Mouse (Mus musculus) layer of hippocampus, postnatal 36 days (tissue): ENCODE results near the gene Pdia4. TPM values are rescaled to one million over a fixed set of nuclear protein-coding genes. Genes with fewer than 3 reads are reported as not detected.
"Not testable (repeated sequence)": the region's sequence is repeated elsewhere in the genome, so short reads cannot be mapped to it uniquely, and the experiment has no call there.

Experiments
- DNase-seq, 2 experiments: peaks; one replicate each; pipeline ENCODE4 v3.0.0; 2022
- total RNA-seq, 2 experiments: library from RNA; stranded (reverse); gene quantifications; 2 replicates each; pipeline ENCODE4 v1.2.3; 2021

Pdia4 gene
- 10 to 100 TPM; 76.7 to 99.9 TPM for total RNA-seq

DNA sequence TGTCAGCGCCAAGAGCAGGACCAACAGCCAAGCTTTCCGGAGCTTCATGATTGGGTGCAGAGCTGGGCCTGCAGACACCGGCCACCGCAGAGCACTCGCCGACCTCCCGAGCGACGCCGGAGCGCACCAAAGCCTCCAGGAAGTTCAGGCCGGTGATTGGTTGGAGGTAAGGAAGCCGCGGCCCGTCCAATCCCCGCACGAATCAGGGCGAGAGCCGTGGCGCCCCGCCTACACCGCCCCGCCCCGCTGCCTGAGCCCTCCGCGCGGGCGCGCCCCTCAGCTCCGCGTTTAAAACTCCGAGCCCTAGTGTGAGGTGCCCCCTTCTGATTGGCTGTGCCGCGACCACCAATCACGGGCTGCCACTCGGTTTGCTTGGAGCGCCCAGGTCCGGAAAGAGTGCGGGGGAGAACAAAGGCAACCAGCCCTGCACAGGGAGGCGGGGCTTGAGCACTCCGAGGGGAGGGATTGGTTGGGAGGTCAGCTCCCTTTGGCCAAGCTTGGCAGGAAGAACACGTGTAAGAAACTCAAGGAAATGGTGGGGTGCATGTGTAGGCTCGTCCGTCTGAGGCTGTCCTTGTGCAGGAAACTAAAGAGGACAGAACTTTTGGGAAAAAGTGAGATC lies at the start of gene Pdia4:
TSS of gene Pdia4 (minus strand) at position 174 of the 622 bp plus-strand sequence.
- DNase-seq: peak; percentile 98 to 99

DNA sequence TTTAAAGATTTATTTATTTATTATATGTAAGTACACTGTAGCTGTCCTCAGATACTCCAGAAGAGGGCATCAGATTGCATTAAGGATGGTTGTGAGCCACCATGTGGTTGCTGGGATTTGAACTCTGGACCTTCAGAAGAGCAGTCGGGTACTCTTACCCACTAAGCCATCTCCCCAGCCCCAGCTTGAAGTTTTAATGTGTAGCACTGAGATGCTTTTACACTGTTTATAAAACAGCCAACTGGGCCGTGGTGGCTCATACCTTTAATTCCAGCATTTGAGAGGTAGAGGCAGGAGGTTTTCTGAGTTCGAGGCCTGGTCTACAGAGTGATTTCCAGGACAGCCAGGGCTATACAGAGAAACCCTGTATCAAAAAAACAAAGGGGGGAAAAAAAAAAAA lies 44.5 kb upstream of the Pdia4 start:
- not testable (repeated sequence) for DNase-seq

DNA sequence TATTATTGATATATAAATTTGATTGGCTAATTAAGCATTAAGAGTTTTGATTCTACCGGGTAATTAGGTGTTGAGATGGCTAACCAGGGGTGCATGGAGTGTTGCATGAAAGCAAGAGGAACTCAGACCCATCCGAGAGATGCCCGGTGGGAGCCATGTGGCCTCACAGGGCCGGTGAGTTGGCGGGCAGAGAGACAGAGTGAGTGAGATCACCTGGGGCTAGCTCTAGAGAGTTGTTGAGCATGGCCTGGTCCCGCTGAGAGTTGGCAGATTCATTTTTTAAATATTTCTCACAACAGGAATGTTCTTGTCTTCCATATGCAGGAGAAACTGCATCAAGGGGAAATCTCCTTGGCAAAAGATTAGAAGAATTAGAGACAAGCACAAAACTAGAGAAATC lies 44.0 kb upstream of the Pdia4 start:
- DNase-seq: no peak

DNA sequence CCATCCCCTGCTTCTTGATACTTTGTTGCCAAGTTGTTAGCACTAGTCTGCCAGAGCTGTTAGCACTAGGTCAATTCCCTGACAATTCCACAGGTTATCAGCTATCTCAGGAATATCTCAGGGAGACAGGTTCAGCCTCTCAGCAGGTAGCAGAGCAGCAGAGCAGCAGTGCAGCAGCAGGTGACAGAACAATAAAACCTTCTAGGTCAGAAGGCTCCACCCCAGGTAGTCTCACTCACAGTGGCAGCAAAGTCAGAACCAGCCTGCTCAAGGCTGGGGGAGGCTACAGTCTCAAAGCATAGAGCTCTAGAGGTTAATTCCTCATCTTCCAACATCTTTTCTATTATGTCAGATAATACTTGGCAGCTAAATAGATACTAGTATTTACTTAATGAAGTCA lies 32.5 kb upstream of the Pdia4 start:
- DNase-seq: no peak

DNA sequence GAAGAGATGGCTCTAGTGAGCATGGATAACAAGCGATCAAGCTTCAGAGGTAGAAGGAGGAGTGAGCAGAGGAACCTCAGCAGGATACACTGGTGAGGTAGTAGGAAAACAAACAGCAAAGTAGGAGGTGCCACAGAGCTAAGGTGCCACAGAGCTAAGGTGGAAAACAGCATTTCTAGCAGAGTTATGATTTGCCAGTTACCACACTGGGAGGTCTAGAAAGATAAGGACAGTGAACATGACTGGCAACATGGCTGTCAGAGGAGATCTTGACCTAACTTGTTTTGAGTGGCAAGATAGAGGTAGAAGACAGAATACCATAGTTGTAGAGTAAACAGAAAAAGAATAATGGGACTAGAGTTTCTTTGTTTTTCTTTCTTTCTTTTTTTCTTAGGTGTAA lies 29.1 kb upstream of the Pdia4 start:
- DNase-seq: no peak

DNA sequence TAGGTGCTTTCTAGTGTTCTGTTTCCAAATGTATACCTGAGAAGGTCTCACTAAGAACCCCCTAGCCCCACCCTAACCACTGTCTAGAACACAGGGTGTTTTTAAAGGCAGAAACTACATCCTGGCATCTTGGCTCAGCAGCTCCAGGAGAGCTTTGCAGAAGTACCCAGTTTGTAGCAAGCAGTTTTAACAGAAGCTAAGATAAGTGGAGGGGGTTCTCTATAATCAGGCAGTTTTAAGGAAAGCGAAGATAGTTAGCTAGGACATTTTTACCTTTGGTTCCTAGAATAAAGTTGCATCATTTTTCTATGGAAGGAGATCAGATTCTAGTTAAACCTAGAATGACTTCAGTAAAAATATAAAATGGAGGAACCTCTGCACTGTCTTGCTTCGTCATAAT lies 28.6 kb upstream of the Pdia4 start:
- DNase-seq: no peak

DNA sequence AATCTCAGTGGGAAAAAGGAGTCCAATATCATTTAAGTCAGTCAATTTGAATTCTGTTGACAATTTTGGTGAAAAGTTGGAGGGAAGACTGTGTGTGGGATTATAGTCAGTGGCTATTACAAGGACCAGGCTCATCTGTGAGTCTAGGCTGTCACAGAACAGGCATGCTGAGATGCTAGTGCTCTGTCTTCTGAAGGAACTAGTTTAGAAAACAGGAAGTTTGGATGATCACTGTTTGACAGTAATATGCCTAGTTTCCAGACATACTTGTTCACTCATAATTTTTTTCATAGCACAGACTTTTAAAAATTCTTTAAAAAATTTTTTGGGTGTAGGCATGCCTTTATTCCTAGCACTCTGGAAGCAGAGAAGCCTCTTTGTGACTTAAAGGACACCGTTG lies 27.8 kb upstream of the Pdia4 start:
- no peak for DNase-seq

DNA sequence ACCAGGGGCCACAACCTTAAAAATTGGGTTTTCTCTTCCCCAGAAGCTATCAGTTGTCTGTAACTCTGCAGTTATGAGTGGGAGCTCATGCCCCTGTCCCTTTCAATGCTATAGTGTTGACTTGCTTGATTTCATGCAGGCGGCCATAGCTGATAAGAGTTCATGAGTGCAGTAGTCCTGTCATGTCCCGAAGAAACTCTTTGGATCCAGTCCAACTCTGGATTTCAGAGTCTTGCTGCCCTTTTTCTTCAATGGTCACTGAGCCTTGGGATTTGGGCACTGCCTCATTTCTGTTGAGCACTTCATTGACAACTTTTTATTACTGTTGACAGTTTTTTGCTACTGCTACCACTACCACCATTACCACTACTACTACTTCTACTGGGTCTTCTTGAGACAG lies 24.4 kb upstream of the Pdia4 start:
- DNase-seq: no peak

DNA sequence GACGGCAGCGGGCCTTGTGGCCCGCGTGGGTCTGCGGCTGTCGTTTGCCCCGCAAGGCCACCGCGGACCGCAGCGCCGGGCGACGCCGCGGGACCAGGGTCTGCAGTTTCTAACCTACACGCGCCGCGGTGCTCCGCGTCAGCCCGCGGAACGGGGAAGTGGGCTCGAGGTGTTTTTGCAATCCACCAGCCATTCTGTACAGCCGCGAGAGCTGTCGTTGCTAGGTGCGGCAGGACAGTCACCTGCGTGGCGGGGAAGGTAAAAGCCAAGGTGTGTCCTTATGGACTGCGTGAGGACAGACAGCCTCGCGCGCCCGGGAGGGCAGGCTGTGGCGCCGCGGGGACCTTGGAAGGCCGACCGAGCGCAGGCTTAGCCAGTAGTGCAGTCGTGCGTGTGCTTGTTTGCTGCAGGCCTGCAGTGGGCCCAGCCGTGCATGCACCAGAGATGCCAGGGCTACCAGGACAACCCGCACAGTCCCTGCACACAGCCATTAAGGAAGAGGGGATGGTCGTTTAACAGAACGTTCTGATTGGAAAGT lies 22.8 kb upstream of the Pdia4 start:
- DNase-seq: peak; percentile 49 to 58

DNA sequence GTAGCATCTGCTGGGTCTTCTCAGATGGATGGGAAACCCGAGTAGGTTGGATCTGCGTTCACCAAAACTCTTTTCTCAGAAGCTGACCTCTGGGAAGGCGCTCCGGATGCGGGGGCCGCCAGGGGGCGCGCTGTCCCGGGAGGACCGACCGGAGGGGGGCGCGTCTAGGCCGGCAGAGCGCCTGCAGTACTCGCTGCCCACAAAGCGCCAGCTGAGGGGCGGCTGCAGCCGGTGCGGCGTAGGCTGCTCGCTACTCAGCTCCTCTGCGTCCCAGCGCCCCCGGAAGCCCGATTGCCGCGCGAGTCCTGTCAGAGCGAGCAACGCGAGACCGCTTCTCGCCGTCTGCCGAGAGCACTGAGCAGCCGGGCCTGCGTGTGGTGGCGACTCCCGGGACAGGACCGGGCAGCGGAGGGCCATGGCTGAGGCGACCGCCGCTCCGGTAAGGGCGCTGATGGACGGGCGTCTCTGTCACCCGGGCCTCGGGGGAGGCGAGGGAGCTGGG lies 22.3 kb upstream of the Pdia4 start, which contains the start of gene Zfp398:
TSS of gene Zfp398 (plus strand) at position 180 of the 502 bp plus-strand sequence.
- DNase-seq: peak; percentile 96

DNA sequence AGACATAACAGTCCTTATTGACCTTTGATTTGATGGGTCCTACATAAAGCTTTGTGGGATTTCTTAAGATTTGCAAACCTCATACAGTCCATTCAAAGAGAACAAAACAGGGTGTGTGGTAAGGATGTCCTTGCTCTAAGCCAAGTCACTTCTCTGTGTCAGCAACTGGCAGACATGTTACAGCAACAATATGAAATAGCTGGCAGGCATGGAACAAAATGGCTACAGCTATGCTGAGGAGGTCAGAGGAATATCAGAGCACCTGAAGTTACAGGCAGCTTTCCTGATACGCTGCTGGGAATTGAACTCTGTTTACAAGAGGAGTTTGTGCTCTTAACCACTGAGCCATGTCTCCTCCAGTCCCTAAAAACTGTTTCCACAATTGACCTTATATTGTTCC lies 19.0 kb upstream of the Pdia4 start:
- DNase-seq: no peak

DNA sequence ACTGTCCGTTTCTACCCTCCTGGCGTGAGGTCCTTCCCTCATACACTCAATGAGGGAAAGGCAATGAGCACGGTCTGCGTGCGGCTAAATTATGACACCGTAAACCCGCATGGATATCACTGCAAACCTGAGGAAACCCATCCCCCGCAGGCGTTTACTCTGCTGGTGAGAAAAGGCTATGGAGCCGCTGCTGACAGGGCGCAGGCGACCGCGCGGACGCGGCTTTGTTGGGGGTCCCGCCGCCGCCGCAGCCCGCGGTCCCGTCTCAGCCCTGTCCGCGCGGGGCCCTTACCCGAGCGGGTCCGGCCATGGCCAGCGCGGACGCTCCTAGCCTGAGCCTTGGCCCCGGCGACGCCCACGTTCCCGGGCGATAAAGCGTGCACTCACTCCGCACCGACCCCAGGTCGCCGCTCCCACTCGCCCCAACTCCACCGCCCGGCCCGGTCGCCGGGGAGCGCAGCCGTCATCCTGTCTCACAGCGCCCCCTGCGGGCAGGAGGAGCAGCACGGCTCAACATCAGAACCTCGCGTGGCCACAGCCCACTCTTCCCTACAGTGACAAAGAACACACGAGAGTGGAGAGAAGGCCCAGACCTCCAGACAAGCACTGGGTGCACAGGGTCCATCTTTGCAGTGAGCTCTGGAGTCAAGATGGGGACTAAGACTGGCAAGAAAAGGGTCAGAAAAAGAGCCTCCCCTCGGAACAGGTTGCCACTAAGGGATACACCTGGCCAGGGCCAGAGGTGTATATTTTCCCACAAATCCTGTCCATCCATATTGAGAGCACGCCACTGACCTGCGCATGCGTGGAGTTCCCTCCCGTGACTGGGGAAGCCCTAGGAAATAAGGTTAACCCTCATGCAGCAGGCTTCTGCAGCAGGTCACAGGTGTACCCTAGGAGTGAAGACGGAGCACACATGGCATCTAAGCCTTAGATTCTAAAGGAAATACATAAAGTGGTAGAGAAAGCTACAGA lies 17.2 kb upstream of the Pdia4 start, which contains the start of gene Zfp786:
TSS of gene Zfp786 (minus strand) at position 764 of the 975 bp plus-strand sequence.
- peak; percentile 88 to 90 for DNase-seq

DNA sequence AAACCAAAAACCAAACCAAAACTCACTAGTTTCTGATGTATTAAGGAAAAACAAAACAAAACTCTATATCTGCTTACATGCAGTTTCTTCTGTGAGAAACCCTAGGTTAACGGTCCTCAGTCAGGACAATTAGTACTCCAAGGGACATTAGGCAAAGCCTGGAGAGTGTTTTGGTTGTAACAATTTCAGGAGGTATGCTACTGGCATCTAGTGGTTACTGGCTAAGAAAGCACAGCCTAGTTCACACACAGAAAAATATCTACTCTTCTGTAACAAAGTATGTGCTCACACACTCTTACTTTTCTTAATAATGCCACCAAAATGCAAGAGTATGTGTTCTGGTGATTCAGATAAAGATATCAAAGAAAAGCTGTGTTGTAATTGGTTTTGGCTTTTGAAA lies 15.7 kb upstream of the Pdia4 start:
- no peak for DNase-seq

DNA sequence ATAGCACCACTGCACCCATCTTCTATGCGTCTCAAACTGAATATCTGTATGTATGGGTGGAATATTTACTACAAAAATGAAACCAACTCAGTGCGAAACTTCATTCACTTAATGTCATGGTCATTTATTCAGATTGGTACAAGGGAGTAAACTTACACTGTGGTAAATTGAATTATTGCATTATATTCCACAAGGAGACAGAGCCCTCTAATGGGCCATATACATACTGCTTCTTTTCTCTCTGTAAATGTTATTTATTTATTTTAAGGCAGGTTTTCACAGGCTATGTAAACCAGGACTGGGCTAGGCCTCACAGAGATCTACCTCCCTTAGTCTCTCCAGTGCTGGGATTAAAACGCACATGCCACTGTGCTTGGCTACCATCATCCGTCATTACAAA lies 14.2 kb upstream of the Pdia4 start:
- DNase-seq: no peak

DNA sequence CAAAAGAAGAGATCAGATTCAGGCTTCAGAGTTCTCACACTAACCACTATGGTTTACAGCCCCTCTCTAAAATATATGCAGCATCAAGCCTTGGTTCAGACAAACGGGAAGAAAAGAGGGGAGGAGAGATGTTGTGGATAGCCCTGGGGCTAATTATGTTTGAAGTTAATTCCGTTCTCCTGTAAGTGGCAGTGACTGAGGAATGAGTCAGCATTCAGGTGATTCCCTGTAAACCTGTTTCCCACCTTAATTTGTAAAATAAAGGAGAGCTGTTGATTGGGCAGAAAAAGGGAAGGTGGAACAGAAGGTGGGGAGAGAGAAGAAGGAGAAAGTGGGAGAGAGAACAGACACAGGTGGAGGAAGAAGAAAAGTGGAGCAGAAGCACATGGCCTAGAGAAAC lies 11.0 kb upstream of the Pdia4 start:
- no peak for DNase-seq

DNA sequence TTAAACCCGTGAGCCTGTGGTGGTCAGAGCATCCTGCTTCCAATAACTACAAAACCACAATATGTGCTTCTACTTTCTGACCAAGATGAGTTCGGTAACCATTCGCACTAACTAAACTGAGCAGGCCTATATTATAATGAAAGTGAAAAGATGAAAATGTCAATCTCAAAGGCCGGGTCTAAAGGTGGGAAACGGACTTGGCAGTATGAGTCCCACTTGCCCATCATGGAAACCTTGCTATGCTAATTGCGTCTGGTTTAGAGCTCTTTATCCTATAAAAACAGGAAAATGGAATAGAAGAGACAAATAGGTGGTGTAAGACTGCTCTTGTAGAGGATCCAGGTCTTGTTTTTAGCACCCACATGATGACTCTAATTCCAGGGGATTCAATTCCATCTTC lies 8.5 kb upstream of the Pdia4 start:
- no peak for DNase-seq

DNA sequence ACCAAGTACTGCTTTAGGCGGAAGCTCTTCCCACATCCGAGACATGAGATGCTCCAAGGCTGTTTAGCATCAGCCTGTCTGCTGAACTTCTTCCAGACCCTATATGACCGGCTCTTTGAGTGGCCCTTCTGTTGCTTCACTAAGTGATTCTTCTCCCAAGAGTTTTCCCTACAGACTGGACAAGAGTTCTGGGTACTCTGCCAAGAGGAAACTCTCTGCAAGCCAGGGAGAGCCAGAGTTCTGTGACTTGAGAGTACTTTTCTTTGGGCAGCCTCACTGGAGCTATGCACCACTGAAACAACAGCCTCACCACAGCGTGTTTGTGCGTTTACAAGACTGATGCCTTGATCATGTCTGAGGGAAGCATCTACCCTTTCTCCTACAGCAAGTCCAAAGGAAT lies 8.0 kb upstream of the Pdia4 start:
- DNase-seq: no peak

DNA sequence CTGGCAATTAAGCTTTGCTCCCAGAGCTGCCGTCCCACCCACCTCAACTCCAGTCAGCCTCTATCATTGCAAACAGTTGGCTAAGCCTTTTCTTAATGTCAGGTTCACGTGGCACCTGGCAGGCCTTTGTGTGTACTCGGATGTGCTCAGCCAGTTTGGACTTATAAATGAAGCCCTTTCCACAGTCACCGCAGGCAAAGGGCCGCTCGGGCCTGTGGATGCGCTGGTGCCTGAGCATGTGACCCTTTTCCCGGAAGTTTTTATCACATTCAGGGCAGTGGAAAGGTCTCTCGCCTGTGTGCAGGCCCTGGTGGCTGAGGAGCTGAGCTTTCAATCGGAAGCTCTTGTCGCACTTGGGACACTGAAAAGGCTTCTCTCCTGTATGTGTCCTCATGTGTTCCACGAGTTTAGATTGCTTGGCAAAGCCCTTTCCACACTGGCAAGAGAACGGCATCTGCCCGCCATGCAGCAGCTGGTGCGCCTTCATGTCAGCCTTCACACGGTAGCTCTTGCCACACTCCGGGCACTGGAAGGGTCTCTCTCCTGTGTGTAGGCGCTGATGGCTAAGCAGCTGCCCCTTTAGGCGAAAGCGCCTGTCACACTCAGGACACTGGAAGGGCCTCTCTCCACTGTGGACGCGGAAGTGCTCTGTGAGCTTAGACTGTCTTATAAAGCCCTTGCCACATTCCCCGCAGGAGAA lies 6.5 kb upstream of the Pdia4 start:
- no peak for DNase-seq

DNA sequence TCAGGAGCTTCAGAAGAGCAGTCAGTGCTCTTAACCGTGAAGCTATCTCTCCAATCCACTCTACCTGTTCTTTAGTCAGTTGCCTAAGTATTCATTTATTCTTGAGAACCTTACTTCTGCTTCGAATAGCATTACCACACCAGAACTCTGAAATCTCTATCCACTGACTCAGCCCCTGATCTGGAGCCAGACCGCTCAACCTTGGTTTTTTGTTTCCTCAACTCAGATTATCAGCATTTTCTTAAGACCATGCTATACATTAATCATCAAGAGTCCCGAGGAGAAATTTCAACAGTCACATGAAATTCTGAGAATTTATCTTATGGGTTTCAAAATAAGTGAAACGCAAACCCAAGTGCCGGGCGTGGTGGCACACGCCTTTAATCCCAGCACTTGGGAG lies 5.5 kb upstream of the Pdia4 start:
- no peak for DNase-seq

DNA sequence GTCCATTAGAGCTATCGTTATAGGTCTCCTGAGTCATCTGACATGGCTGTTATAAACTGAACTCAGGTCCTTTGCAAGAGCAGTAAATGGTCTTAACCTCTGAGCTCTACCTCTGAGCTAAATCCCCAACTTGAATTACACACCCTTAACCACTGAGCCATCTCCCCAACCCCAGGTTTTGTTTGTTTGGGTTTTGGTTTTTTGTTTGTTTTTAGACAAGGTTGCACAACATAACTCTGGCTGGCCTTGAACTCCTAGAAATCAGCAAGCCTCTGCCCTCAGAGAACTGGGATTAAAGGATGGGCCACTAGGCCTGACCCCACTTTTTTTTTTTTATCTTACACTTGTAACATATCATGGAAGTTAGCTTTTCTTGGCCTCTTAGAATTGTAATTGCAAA lies 2.9 kb upstream of the Pdia4 start:
- DNase-seq: no peak

DNA sequence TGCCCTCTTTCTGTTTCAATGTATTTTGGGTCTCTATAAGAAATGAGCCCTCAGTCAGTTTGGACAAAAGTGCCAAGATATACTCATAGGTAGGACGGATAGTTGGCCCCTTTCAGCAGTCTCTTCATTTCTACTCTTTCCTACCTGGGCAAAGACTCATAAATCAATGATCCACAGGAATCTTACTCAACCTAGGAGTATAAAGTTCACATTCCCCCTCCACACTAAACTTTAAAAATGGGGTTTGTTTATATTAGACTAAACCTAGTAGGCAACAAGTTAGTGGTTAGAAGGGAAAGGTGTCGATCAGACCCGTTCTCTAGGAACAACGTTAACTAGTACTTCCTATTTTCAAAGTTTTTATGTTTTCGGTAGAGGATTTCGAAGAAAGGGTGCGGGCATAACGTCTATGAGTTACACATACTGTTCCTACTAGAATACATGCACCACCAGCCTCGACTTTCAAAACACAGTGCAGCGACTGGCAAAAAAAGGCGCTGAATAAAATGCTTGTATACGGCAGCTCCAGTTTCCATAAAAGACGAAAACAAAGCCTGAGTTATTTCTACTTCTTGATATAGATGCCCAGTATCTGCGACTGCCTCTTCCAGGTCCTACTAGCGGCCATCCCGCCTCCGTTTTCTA lies 837 bp downstream of the Pdia4 start:
- DNase-seq: no peak

DNA sequence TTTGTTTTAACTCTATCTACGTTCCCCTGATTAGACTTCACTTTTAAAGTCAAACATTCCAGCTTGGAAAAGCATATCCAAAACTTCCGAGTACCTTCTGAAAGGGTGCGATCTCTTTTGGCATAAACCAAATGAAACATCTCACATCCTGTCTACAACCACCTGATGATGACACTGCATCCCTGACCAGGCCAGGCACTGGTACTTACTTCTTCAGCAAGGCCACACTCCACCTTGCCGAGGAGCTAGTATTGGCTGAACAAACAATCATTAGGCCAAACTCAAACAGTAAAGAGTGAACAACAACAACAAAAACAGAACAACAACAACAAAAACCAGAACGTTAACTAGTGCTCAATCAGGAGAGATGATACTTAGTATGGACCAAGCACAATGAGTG lies 1.9 kb downstream of the Pdia4 start:
- DNase-seq: no peak
